Mouse (Mus musculus) limb, embryonic 15.5 days (tissue): ENCODE results near the gene Htr1d. TPM values are rescaled to one million over a fixed set of nuclear protein-coding genes. Genes with fewer than 3 reads are reported as not detected.
A peak's percentile ranks its signal among the peaks of the same experiment; 100 is the strongest.

Experiments used
- ATAC-seq: fragments of 200-750 bp; cut with Nextera tagmentation; 2 replicates; pipeline ENCODE4 v1.8.0; 2017; ENCODE audit warnings: low read depth, moderate TSS enrichment; ENCODE audit not compliant: insufficient number of reproducible peaks, low FRiP score, low TSS enrichment
- H3K27ac ChIP-seq: fragments of 300-500 bp; sonication (generic); 2 replicates; pipeline ENCODE4 v1.5.1; 2015; ENCODE audit warnings: moderate library complexity, mild to moderate bottlenecking, inconsistent platforms
- H3K27me3 ChIP-seq: fragments of 300-500 bp; sonication (generic); 2 replicates; pipeline ENCODE4 v1.6.1; 2015; ENCODE audit warnings: inconsistent platforms
- H3K36me3 ChIP-seq: fragments of 300-500 bp; sonication (generic); 2 replicates; pipeline ENCODE4 v1.6.1; 2015; ENCODE audit warnings: inconsistent platforms
- H3K4me1 ChIP-seq: fragments of 300-500 bp; sonication (generic); 2 replicates; pipeline ENCODE4 v1.6.1; 2015; ENCODE audit warnings: inconsistent platforms
- H3K4me2 ChIP-seq: fragments of 300-500 bp; sonication (generic); 2 replicates; pipeline ENCODE4 v1.6.1; 2015; ENCODE audit warnings: mild to moderate bottlenecking, inconsistent platforms
- H3K4me3 ChIP-seq: fragments of 300-500 bp; sonication (generic); 2 replicates; pipeline ENCODE4 v1.5.1; 2015; ENCODE audit warnings: mild to moderate bottlenecking, inconsistent platforms
- H3K9ac ChIP-seq: fragments of 300-500 bp; sonication (generic); 2 replicates; pipeline ENCODE4 v1.6.1; 2015; ENCODE audit warnings: inconsistent platforms
- H3K9me3 ChIP-seq: fragments of 300-500 bp; sonication (generic); 2 replicates; pipeline ENCODE4 v1.6.1; 2016; ENCODE audit warnings: inconsistent platforms
- WGBS: fragments of 180-500 bp; shearing (Covaris S2); methylation state at CpG from one replicate; pipeline ENCODE4 v1.1.7; 2015; 5-methylcytosine and 5-hydroxymethylcytosine counted together
- polyA plus RNA-seq: library from polyadenylated mRNA; unstranded; fragments of >200 nt; fragmentation: Nextera tagmentation; extraction: Ambion mirVana; gene quantifications from 2 replicates; pipeline ENCODE4 v1.2.1, GENCODE M21; 2015

Htr1d gene
- polyA plus RNA-seq = 1.2 and 1.4 TPM in 2 replicates

DNA sequence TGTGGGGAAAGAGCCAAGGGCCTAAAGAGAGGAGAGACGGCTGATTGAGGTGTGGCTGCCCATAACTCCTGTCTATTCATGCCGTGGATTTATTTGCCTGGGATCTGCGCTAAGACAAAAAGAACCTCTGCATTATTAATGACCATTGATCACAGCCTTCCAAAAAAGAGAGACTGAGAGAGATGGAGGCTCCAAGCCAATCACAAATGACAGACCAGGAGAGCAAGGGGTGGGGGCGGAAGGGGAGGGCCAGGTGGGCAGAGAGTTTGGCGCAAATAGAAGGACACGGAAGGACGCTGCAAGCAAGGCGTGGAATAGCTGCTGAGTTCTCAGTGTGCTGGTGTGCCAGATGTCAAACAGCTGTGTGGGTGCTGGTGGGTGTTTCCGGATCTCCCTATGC lies at the start of gene Htr1d:
TSS of gene Htr1d (plus strand) at position 301 of the 400 bp plus-strand sequence.
- Histone ChIP-seq H3K4me3 (peak within 1 kb of the TSS; percentile 46), H3K27me3 (peaks cover 51% of the 10 kb centered on the region), H3K27ac (no peak within 1 kb of the TSS), H3K36me3 (no peaks in the 10 kb centered on the region), H3K9me3 (no peaks in the 10 kb centered on the region), H3K4me2 (peak within 1 kb of the TSS; percentile 90), H3K4me1 (peaks cover 13% of the 10 kb centered on the region), H3K9ac (peak within 1 kb of the TSS; percentile 5)
- ATAC-seq = no peak
- 58% methylated on average over 9 of the region's 9 CpGs for WGBS

DNA sequence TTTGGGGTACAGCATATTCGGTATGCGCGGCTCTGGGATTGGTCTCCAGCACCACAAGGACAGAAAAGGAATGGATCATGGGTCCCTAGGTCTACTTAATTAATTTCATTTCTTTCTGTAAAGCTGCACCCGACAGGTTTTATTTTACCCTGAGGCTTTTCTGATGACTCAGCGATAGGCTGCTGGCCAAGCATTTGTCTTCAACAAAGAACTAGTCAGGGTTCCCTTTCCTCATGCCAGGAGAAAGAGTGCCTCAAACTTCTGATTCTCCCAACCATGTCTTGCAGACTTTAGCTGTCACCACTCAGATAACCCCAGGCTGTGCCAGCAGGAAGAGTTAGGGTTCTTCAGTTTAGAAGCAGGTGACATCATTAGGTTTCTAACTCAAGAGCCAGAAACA lies 46.3 kb upstream of the Htr1d start:
- 74% methylated on average over 5 of the region's 5 CpGs for WGBS
- Histone ChIP-seq H3K27ac (no peak overlapping the region), H3K9ac (no peak overlapping the region), H3K4me3 (no peak overlapping the region), H3K4me2 (no peak overlapping the region), H3K36me3 (no peaks in the 10 kb centered on the region), H3K27me3 (no peaks in the 10 kb centered on the region), H3K4me1 (peaks cover 3% of the 10 kb centered on the region; the same call in 1 of the 2 replicates), H3K9me3 (no peaks in the 10 kb centered on the region)
- no peak for ATAC-seq

DNA sequence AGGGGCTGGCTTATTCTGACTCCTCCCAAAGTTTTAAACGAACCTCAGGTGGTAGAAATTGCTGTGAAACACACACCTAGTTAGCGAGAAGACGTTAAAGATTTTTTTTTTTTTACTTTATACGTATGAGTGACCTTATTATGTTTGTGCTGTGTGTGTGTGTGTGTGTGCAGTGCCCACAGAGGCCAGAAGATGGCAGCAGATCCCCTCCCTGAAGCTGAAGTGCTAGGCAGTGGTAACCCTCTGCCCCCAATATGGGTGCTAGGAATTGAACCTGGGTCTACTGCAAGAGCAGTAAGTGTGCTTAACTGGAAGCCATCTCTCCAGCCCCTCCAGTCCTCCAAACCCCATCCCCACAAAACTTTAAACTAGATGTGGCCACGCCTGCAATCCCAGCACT lies 40.3 kb upstream of the Htr1d start:
- Histone ChIP-seq H3K9me3 (no peaks in the 10 kb centered on the region), H3K27me3 (no peaks in the 10 kb centered on the region)

DNA sequence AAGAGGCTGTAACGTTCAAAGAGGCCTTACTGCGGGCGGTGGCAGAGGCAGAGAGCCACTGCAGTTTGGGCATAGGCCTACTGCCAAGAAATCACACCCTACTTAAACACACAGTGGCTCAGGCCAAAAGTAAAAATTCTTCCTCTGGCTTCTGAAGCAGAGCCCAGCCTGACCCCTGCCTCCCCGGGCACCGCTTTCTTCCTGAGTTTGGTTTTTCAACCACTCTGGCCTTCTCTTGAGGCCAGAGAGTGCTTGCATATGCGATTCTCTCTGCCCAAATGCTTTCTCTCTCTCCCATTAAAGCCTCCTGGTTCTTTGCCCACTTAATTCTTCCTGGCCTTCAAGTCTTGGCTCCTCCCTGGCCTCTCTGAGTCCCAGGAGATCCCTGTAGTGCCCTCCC lies 39.5 kb upstream of the Htr1d start:
- no peaks in the 10 kb centered on the region for H3K9me3 ChIP-seq
- no peak overlapping the region for H3K4me2 ChIP-seq
- H3K27me3 ChIP-seq = no peaks in the 10 kb centered on the region
- no peak overlapping the region; the same call in 1 of the 2 replicates for H3K9ac ChIP-seq
- no peak for ATAC-seq
- WGBS = 70% methylated on average over 6 of the region's 6 CpGs
- peak overlapping the region; percentile 65 for H3K27ac ChIP-seq
- H3K4me1 ChIP-seq = no peaks in the 10 kb centered on the region
- no peak overlapping the region for H3K4me3 ChIP-seq
- H3K36me3 ChIP-seq = no peaks in the 10 kb centered on the region

More for the DNA sequence above, 40.3 kb upstream of the Htr1d start:
- no peak overlapping the region for H3K4me2 ChIP-seq
- WGBS = 74% methylated on average over 5 of the region's 5 CpGs
- H3K4me1 ChIP-seq = no peaks in the 10 kb centered on the region
- ATAC-seq = no peak
- no peaks in the 10 kb centered on the region for H3K36me3 ChIP-seq
- no peak overlapping the region for H3K27ac ChIP-seq
- no peak overlapping the region for H3K4me3 ChIP-seq
- H3K9ac ChIP-seq = no peak overlapping the region

DNA sequence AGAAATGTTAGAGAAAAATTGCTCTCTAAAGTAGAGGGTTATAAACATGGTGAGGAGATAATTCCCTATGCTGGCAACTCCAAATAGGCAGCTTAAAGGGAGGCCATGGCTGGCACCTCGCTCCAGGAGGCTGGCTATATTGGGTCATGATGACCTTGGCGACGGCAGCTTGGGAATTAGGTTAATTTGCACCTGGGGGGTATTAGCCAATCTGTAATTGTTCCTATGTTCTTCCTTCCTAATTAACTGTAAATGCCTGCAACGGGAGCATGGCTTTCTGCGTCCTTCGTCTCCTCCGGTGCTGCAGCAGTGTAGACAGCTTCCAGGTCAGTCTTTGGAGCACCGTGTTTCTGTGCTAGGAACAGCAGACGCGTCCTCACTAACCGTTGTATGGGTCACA lies 36.1 kb upstream of the Htr1d start:
- Histone ChIP-seq H3K36me3 (no peaks in the 10 kb centered on the region), H3K4me1 (no peaks in the 10 kb centered on the region), H3K27ac (no peak overlapping the region), H3K9ac (no peak overlapping the region), H3K27me3 (no peaks in the 10 kb centered on the region), H3K9me3 (no peaks in the 10 kb centered on the region), H3K4me3 (no peak overlapping the region), H3K4me2 (no peak overlapping the region)
- no peak for ATAC-seq
- 36% methylated on average over 11 of the region's 11 CpGs for WGBS

DNA sequence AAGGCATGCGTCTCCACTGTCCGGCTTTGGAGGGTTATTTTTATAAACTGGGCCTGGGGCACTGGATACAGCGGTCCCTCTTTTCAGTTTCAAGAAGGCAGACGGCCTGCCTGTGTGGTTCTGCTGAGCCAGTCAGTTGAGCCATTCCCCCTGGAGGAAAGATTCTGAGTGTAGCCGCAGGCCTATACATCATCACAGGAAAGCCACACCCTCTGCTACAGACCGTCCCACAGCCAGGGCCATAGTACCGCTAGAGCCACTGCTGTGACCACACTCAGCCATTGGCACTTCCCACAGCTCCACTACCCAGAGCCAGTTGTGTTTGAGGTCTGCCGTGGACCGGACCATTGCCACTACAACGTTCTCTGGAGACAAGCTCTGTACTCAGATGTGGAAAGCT lies 21.5 kb upstream of the Htr1d start:
- Histone ChIP-seq H3K9ac (no peak overlapping the region), H3K36me3 (no peaks in the 10 kb centered on the region), H3K27me3 (no peaks in the 10 kb centered on the region), H3K4me3 (no peak overlapping the region), H3K27ac (no peak overlapping the region), H3K4me2 (no peak overlapping the region), H3K4me1 (no peaks in the 10 kb centered on the region), H3K9me3 (no peaks in the 10 kb centered on the region)
- WGBS = 82% methylated on average over 10 of the region's 10 CpGs
- ATAC-seq = no peak

DNA sequence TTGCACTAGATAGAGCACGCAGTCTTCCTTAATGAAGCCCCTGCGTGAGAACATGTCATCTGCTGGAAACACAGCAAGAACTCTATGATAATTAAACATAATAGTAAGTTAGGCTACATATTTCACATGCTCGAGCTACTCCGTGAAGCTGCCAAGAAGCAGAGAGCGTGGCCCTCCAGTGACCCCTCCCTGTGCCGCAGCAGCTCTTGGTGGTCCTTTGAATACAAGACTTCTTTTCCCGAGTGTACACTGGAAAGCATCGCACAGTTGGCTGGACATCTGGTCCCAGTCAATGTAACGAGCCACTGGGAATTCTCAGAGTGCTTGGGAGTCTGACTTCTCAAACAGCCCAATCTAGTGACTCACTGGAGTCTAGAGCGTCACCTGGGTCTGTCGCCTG lies 15.5 kb upstream of the Htr1d start:
- Histone ChIP-seq H3K4me3 (no peak overlapping the region), H3K27ac (no peak overlapping the region), H3K9ac (no peak overlapping the region), H3K9me3 (no peaks in the 10 kb centered on the region), H3K4me2 (no peak overlapping the region), H3K27me3 (no peaks in the 10 kb centered on the region), H3K36me3 (no peaks in the 10 kb centered on the region), H3K4me1 (no peaks in the 10 kb centered on the region)
- no peak for ATAC-seq
- 49% methylated on average over 11 of the region's 11 CpGs for WGBS

DNA sequence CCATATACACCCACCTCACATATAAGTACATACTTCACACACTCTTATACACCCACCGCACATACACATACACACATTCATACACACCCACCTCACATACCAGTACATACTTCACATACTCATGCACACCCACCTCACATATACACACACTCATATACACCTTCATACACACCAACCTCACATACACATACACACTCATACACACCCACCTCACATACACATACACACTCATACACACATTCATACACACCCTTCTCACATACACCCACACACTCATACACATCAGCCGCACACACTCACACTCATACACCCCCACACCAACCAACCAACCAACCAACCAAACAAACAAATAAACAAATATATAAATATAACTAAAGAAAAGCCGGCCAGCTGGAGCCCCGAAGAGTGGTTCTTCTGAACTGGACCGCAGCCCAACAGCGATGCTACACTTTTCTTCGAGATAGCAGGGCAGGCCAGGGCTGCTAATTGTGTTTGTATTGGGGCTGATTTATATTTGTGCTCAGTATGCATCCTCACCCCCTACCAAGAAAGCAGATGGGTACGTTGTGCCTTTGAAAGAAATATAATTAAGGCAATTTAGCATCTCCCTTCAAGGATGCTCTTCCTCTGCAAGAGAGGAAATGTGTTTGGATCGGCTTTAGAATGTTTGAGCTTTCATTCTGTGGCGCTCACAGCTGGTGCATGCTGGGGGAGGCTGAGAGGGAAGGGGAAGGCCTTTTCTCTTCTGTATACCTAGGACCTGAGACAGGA lies 11.1 kb upstream of the Htr1d start:
- Histone ChIP-seq H3K4me2 (no peak overlapping the region), H3K4me3 (no peak overlapping the region), H3K9ac (no peak overlapping the region), H3K27me3 (no peaks in the 10 kb centered on the region), H3K27ac (no peak overlapping the region), H3K4me1 (no peaks in the 10 kb centered on the region), H3K9me3 (no peaks in the 10 kb centered on the region), H3K36me3 (no peaks in the 10 kb centered on the region)
- no peak for ATAC-seq
- 79% methylated on average over 10 of the region's 10 CpGs for WGBS

DNA sequence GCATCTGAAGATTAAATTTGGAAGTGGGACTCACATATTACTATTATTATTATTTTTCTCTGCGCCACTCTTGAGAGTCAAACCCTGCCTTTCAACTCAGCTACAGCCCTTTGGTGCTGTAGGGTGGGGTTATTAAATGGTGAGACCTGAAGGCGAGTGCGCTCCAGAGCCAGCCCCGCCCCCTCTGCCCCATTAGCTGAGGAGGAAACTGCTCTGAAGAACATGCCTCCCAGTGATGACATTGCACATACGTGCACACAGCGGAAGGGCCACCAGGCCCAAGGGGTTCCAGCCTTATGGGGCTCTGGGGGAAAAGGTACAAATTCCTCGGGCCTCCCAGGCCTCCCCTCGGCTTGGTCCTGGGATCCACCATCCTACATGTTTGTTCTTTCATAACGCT lies 7.8 kb upstream of the Htr1d start:
- Histone ChIP-seq H3K27ac (no peak overlapping the region), H3K36me3 (no peaks in the 10 kb centered on the region), H3K4me1 (no peaks in the 10 kb centered on the region), H3K27me3 (0 out of 2 replicates have a peak, but pooled peaks cover 3% of the 10 kb centered on the region), H3K9ac (no peak overlapping the region), H3K4me2 (no peak overlapping the region), H3K4me3 (no peak overlapping the region), H3K9me3 (no peaks in the 10 kb centered on the region)
- WGBS = 79% methylated on average over 9 of the region's 9 CpGs
- no peak for ATAC-seq

DNA sequence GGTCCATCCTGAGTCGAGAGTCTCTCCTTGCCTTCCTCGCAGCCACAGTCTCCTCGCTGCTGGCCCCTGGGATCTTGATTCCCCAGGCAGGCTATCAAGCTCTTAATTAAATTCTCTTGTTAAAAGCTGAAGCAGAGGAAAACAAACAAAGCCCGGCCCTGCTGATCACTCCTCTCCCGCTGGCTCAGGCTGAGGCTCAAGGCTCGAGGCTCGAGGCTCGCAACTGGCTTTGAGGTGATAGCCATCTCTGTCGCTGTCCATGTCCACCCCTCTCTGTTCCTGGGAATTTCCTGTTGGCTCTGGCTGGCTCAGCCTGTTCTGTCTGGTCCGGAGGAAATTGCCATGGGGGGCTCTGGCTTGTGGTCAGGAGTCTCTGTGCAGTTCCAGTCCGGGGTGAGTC lies 4.4 kb upstream of the Htr1d start:
- peaks cover 2% of the 10 kb centered on the region for H3K4me1 ChIP-seq
- no peak overlapping the region for H3K4me2 ChIP-seq
- peaks cover 26% of the 10 kb centered on the region for H3K27me3 ChIP-seq
- no peak for ATAC-seq
- 17% methylated on average over 11 of the region's 11 CpGs for WGBS
- H3K9me3 ChIP-seq = no peaks in the 10 kb centered on the region
- no peak overlapping the region for H3K27ac ChIP-seq
- H3K4me3 ChIP-seq = no peak overlapping the region
- H3K36me3 ChIP-seq = no peaks in the 10 kb centered on the region
- no peak overlapping the region for H3K9ac ChIP-seq

DNA sequence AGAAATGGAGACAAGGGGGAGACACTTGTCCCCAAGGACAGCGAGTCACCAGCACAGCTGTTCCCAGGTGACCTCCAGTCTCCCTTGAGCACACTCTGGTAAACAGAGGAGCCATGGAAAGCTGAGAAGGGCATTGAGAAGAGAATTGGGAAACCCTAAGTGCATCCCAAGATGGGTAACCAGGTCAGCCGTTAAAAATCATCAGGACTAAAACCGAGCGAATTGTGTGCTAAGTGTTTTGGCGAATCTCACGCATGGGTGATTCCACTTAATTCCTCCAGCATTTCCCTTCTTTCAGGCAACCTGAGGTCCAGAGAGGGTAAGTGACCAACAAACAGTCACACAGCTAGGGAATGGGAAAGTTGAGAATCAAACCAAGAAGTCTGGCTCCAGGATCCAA lies 3.9 kb upstream of the Htr1d start:
- peaks cover 30% of the 10 kb centered on the region for H3K27me3 ChIP-seq
- H3K4me1 ChIP-seq = peaks cover 6% of the 10 kb centered on the region
- ATAC-seq = no peak
- H3K4me2 ChIP-seq = no peak overlapping the region
- H3K27ac ChIP-seq = no peak overlapping the region
- H3K9ac ChIP-seq = no peak overlapping the region
- H3K36me3 ChIP-seq = no peaks in the 10 kb centered on the region
- no peaks in the 10 kb centered on the region for H3K9me3 ChIP-seq
- H3K4me3 ChIP-seq = no peak overlapping the region
- WGBS = 78% methylated on average over 6 of the region's 6 CpGs

DNA sequence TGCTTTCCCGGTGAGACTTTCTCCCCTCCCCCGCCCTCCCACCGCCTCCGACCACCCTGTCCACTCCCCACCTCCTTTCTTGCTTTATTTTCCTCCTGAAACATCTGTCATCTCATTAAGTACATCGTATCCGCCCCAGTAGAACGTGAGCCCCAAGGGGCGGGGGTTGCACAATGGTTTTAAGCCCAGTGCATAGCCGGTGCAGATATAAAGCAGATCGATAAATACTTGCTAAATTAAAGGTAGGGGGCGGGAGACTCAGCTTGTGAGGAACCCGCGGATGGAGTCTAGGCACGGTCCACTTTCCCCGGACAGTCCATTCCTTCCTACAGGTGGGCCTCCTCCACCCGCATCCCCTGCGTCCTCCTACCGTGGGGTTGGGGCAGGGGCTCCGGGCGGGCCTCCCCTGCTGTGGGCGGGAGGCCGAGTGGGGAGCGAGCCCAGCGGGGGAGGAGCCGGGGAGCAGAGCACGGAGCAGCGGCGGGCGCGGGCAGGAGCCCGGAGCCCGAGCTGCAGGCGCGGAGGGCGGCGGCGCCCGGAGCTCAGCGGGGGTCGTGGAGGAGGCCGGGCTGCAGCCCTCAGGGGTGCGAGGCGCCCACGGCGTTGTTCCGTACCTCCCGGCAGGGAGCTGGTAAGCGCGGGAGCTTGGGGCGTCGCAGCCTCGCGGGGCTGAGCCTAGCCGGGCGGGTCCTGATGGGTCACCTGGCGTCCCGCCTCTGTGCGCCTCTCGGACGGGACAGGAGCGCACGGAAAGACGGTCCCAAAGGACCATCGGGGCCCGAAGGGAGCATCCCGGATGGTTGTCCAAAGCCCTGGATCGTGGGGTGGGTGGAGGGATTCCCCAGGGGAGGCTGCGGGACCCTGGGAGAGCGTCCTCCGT lies 1.0 kb downstream of the Htr1d start:
- H3K27ac ChIP-seq = no peak overlapping the region
- no peaks in the 10 kb centered on the region for H3K9me3 ChIP-seq
- no peaks in the 10 kb centered on the region for H3K36me3 ChIP-seq
- peak; percentile 36; the same call in 1 of the 2 replicates for ATAC-seq
- H3K9ac ChIP-seq = peak overlapping the region; percentile 5
- peak overlapping the region; percentile 46 for H3K4me3 ChIP-seq
- peak overlapping the region; percentile 90 for H3K4me2 ChIP-seq
- WGBS = 1% methylated on average over 62 of the region's 70 CpGs
- H3K27me3 ChIP-seq = peaks cover 47% of the 10 kb centered on the region
- peaks cover 13% of the 10 kb centered on the region for H3K4me1 ChIP-seq
